Mouse (Mus musculus): ENCODE data around the gene Kif27.

DNA sequence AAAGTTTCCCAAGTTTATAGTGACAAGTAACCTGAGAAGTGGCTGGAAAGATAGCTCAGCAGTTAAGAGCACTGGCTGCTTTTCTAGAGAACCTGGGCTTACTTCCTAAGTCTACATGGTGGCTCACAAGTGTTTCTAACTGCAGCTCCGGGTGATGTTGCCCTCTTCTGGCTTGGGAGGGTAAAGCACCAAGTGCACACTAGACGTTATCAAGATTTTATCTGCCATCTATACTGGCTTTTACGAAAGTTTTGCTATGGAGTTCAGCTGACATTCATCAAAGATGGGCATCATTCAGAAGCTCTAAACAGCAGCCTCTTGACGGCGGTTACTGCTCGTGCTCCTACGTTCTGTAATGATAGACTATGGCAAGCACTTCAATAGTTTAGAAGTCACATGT lies 29.0 kb upstream of the Kif27 start:
- TF ChIP-seq CTCF (IDR thresholded peaks at IDR 0.05; ENCODE audit: control insufficient read depth, insufficient read depth, insufficient replicate concordance, low read depth, low read length) (peak; percentile 13; the same call in 1 of the 2 replicates), POLR2A (IDR thresholded peaks at IDR 0.05; ENCODE audit: control insufficient read depth, low read depth, low read length) (no peak)
